8 mouse cellular contexts compared by ENCODE assay signal in the genomic region with DNA sequence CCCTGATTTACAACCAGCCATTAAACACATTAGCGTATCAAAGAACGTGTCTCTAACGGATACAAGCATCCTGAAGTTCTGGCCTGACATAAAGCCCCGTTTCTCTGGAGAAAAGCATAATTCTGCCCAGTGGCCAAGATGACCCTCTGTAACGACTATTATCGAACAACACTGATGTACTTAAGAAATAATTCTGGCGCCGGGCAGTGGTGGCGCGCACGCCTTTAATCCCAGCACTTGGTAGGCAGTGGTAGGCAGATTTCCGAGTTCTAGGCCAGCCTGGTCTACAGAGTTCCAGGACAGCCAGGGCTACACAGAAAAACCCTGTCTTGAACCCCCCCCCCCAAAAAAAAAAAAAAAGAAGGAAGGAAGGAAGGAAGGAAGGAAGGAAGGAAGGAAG.
DNase-seq lines count a peak whose midpoint lies in the region; ATAC-seq and TF ChIP-seq lines count a peak whose summit lies in the region.

No protein-coding gene starts in this region.

- TF ChIP-seq CTCF in gastrocnemius, adult 2 months (IDR thresholded peaks at IDR 0.05), result no peak

- peak overlapping the region; percentile 98 for H3K4me3 ChIP-seq in gastrocnemius, adult 2 months
- peak overlapping the region; percentile 69; the same call in 1 of the 2 replicates for H3K4me3 ChIP-seq in hindbrain, embryonic 14.5 days (replicated peaks; ENCODE audit: low read length)
- H3K4me3 ChIP-seq in midbrain, embryonic 11.5 days (ENCODE audit: low read depth, low read length), result 0 out of 2 replicates have a peak overlapping the region, but pooled peaks have one; percentile 85

- ATAC-seq in hindbrain, embryonic 14.5 days (ENCODE audit: low FRiP score), result no peak
- no peak for ATAC-seq in midbrain, embryonic 11.5 days (ENCODE audit: low FRiP score)
- no peak for ATAC-seq in megakaryocyte-erythroid progenitor cell, adult 5-6 weeks (replicated peaks; ENCODE audit: low FRiP score, low TSS enrichment, poor library complexity, severe bottlenecking)

- peaks cover 17% of the 10 kb centered on the region for H3K4me1 ChIP-seq in hindbrain, embryonic 14.5 days (replicated peaks; ENCODE audit: control insufficient read depth, insufficient read depth, low read length)
- H3K4me1 ChIP-seq in midbrain, embryonic 11.5 days (ENCODE audit: control insufficient read depth, insufficient read depth, low read length), result peaks cover 15% of the 10 kb centered on the region

- no peaks in the 10 kb centered on the region for H3K27me3 ChIP-seq in hindbrain, embryonic 14.5 days (ENCODE audit: control insufficient read depth, insufficient read depth, low read length)
- H3K27me3 ChIP-seq in midbrain, embryonic 11.5 days (ENCODE audit: control insufficient read depth, insufficient read depth, low read length), result no peaks in the 10 kb centered on the region

- no peak for DNase-seq in gastrocnemius, adult 2 months
- DNase-seq in gastrocnemius, postnatal 36 days, result no peak
- DNase-seq in cerebellum, postnatal 25 days, result peak; percentile 36 to 39
- no peak for DNase-seq in hindbrain, embryonic 14.5 days (ENCODE audit: low spot score)
- DNase-seq in midbrain, embryonic 11.5 days (ENCODE audit: low spot score, missing footprints), result no peak
- no peak for DNase-seq in left cerebral cortex, adult 9 months (ENCODE audit: low spot score in 2 of 2)
- DNase-seq in thymus, postnatal 14 days, result no peak

- H3K9me3 ChIP-seq in hindbrain, embryonic 14.5 days (ENCODE audit: control insufficient read depth, low read length), result no peaks in the 10 kb centered on the region
- no peaks in the 10 kb centered on the region for H3K9me3 ChIP-seq in midbrain, embryonic 11.5 days (ENCODE audit: control insufficient read depth, low read length)

- peak overlapping the region; percentile 91 for H3K27ac ChIP-seq in gastrocnemius, adult 2 months
- H3K27ac ChIP-seq in hindbrain, embryonic 14.5 days, result peak overlapping the region; percentile 72
- H3K27ac ChIP-seq in midbrain, embryonic 11.5 days (ENCODE audit: low read depth, low read length), result peak overlapping the region; percentile 63

- H3K9ac ChIP-seq in hindbrain, embryonic 14.5 days, result peak overlapping the region; percentile 49
- H3K9ac ChIP-seq in midbrain, embryonic 11.5 days (ENCODE audit: low read length), result peak overlapping the region; percentile 21; the same call in 1 of the 2 replicates

- peaks cover 10% of the 10 kb centered on the region; the same call in 1 of the 2 replicates for H3K36me3 ChIP-seq in hindbrain, embryonic 14.5 days (replicated peaks; ENCODE audit: control insufficient read depth, insufficient read depth)
- H3K36me3 ChIP-seq in midbrain, embryonic 11.5 days (ENCODE audit: control insufficient read depth, insufficient read depth, low read length), result no peaks in the 10 kb centered on the region

- peak overlapping the region; percentile 47 for H3K4me2 ChIP-seq in hindbrain, embryonic 14.5 days (replicated peaks)
- H3K4me2 ChIP-seq in midbrain, embryonic 11.5 days, result peak overlapping the region; percentile 31

- 48% methylated on average over 12 of the region's 12 CpGs for WGBS in hindbrain, embryonic 14.5 days
- 56% methylated on average over 12 of the region's 12 CpGs for WGBS in midbrain, embryonic 11.5 days

- intact Hi-C loops in gastrocnemius, adult 2 months (cut with DNase I), result no loop called here
- intact Hi-C loops in gastrocnemius, postnatal 36 days (cut with DNase I), result no loop called here

Comparison
In these comparisons a context has a peak if more than half of its experiments do, and no peak if none do; other contexts are left out.
1. DNase-seq: peak in cerebellum, postnatal 25 days (2 of 2); none in gastrocnemius, adult 2 months (single experiment), gastrocnemius, postnatal 36 days (0 of 2), hindbrain, embryonic 14.5 days (single experiment), midbrain, embryonic 11.5 days (single experiment), left cerebral cortex, adult 9 months (0 of 2) and thymus, postnatal 14 days (single experiment).
2. Peak in every context shown above with its lines, with median percentiles within 50 percentile points of each other: H3K27ac ChIP-seq and H3K4me3 ChIP-seq.